Mouse (Mus musculus): ENCODE measurements around the gene Gm853. TPM values are rescaled to one million over a fixed set of nuclear protein-coding genes. Genes with fewer than 3 reads are reported as not detected.
A peak's percentile ranks its signal among the peaks of the same experiment; 100 is the strongest.

The Gm853 gene
- total and polyA plus RNA-seq, 2 experiments from 2014 or later: not detected

DNA sequence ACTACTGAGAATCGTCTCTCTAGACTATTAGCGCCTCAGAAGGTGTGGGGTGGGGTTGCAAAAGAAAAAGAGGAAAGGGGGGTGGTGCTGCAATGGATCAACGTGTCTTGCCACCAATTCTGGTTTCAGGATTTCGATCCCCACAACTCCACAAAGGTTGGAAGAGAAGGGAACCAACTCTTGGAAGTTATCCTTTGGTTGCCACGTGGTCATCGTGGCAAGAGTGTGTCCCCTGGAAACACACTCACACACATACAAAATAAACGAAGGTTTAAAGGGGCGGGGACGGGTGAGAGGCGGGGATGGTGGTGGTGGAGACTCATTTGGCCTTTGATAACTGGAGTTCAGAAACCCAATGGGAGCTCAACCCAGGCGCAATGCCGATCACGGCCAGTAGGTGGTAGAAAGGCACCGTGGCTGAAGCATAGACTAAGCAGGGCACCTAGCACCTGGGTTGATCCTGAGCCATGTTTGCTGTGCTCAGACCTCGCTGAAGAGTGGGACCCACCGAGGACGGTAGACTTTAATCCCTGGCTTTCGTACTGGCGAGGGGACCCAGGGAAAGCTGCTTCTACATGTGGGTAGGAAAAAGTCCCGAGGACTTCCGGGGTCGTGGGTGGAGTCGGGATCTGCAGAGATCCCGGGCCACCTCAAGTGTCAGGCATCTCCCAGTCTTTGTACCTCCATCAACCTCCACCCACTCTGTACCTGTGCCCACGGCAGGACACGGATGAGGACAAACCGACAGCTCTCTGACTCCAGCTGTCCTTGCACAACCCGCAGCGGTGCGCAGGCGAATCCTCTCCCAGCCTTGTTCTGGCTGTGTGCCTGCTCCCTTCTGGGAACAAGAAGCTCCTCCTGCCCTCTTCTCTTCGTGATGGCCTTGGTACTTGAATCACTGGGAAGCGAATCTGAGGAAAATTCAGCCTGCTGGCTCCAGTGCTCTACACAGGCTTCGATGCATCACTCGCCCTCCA is 23.2 kb downstream of the Gm853 start:
- Histone ChIP-seq H3K27me3 (ENCODE audit: control insufficient read depth, insufficient read depth, low read length) (peaks cover 25% of the 10 kb centered on the region; the same call in 1 of the 2 replicates), H3K27ac (ENCODE audit: low read depth) (no peak overlapping the region), H3K36me3 (replicated peaks; ENCODE audit: control insufficient read depth, insufficient read depth, low read length) (no peaks in the 10 kb centered on the region), H3K4me2 (ENCODE audit: low read depth, low read length) (peak overlapping the region; percentile 69), H3K4me1 (ENCODE audit: control insufficient read depth, insufficient read depth) (no peaks in the 10 kb centered on the region), H3K4me3 (ENCODE audit: low read depth, low read length) (peak overlapping the region; percentile 38), H3K9me3 (replicated peaks; ENCODE audit: control insufficient read depth, low read length) (no peaks in the 10 kb centered on the region), H3K9ac (replicated peaks; ENCODE audit: low read depth, low read length) (no peak overlapping the region)
- peak; percentile 94 for TF ChIP-seq CTCF (IDR thresholded peaks at IDR 0.05; ENCODE audit: low read depth)
- no peak for TF ChIP-seq EP300 (IDR thresholded peaks at IDR 0.05; ENCODE audit: low read depth)
- DNase-seq (ENCODE audit: low spot score) (peak; percentile 65), ATAC-seq (ENCODE audit: insufficient read depth, low read depth) (peak; percentile 72)
- WGBS: 14% methylated on average over 35 of the region's 35 CpGs

DNA sequence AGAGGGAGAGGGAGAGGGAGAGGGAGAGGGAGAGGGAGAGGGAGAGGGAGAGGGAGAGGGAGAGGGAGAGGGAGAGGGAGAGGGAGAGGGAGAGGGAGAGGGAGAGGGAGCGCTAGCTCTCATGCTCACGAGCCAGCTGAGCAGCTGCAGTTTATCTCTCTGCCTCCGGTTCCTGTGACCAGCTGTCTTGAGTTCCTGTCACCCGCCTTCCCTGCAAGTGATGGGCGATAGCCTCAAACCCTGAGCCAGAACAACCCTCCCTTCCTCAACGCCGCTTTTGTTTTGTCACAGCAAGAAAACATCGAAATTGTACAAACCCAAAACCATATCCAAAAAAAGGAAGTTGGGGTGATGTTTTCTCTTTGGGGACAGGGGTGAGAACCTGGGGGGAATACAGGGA is 25.7 kb downstream of the Gm853 start:
- Histone ChIP-seq H3K9ac (replicated peaks; ENCODE audit: low read depth, low read length) (no peak overlapping the region), H3K36me3 (replicated peaks; ENCODE audit: control insufficient read depth, insufficient read depth, low read length) (no peaks in the 10 kb centered on the region), H3K27me3 (ENCODE audit: control insufficient read depth, insufficient read depth, low read length) (peaks cover 25% of the 10 kb centered on the region; the same call in 1 of the 2 replicates), H3K27ac (ENCODE audit: low read depth) (no peak overlapping the region), H3K4me2 (ENCODE audit: low read depth, low read length) (no peak overlapping the region), H3K9me3 (replicated peaks; ENCODE audit: control insufficient read depth, low read length) (no peaks in the 10 kb centered on the region), H3K4me3 (ENCODE audit: low read depth, low read length) (no peak overlapping the region), H3K4me1 (ENCODE audit: control insufficient read depth, insufficient read depth) (no peaks in the 10 kb centered on the region)
- TF ChIP-seq EP300 (IDR thresholded peaks at IDR 0.05; ENCODE audit: low read depth) (no peak), CTCF (IDR thresholded peaks at IDR 0.05; ENCODE audit: low read depth) (no peak)
- ATAC-seq (ENCODE audit: insufficient read depth, low read depth): no peak
- DNase-seq (ENCODE audit: low spot score): no peak
- WGBS: 38% methylated on average over 8 of the region's 8 CpGs

DNA sequence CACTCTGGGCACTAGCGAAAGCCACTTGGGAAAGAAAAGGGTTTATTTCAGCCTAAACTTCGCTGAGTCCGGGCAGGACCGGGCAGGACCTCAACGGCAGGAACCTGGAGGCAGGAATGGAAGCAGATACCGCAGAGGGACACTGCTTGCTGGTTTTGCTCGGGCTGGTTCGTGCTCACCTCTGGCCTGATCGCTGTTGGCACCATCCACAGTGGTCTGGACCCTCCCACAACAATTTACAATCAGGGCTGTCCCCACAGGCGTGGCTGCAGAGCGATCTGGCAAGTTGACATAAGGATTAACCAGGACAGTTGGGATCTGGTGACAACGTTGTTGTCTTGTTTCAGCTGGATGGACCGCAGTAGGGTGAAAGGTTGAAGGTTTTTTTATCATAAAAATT is 26.3 kb downstream of the Gm853 start:
- no peak overlapping the region for H3K9ac ChIP-seq (replicated peaks; ENCODE audit: low read depth, low read length)
- no peak overlapping the region for H3K4me3 ChIP-seq (ENCODE audit: low read depth, low read length)
- H3K36me3 ChIP-seq (replicated peaks; ENCODE audit: control insufficient read depth, insufficient read depth, low read length): no peaks in the 10 kb centered on the region
- no peak overlapping the region for H3K4me2 ChIP-seq (ENCODE audit: low read depth, low read length)
- ATAC-seq (ENCODE audit: insufficient read depth, low read depth) (no peak), DNase-seq (ENCODE audit: low spot score) (no peak)
- WGBS: 69% methylated on average over 13 of the region's 13 CpGs
- no peaks in the 10 kb centered on the region for H3K4me1 ChIP-seq (ENCODE audit: control insufficient read depth, insufficient read depth)
- H3K27ac ChIP-seq (ENCODE audit: low read depth): no peak overlapping the region
- peaks cover 25% of the 10 kb centered on the region; the same call in 1 of the 2 replicates for H3K27me3 ChIP-seq (ENCODE audit: control insufficient read depth, insufficient read depth, low read length)
- no peaks in the 10 kb centered on the region for H3K9me3 ChIP-seq (replicated peaks; ENCODE audit: control insufficient read depth, low read length)
- TF ChIP-seq CTCF (IDR thresholded peaks at IDR 0.05; ENCODE audit: low read depth) (no peak), EP300 (IDR thresholded peaks at IDR 0.05; ENCODE audit: low read depth) (no peak)

DNA sequence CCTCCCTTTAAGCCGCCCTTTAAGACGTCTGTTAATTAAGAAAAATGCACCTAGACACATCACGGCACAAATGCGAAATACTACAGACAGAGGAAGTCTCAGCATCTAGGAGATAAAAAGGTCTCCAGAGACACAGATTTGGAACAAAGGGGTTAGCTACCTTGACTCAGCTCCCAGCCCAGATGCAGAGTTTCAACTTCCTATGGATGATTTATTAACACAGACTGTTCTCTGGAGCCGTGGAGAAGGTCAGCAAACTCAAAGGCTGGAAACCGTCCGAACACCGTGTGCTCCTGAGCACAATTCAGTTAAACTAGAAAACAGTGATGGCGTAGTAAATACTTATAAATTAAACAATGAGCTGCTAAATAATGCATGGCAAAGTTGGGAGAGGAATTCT is 29.9 kb downstream of the Gm853 start:
- no peak for DNase-seq (ENCODE audit: low spot score)
- 49% methylated on average over 9 of the region's 9 CpGs for WGBS
- Histone ChIP-seq H3K4me3 (ENCODE audit: low read depth, low read length) (no peak overlapping the region), H3K4me1 (ENCODE audit: control insufficient read depth, insufficient read depth) (no peaks in the 10 kb centered on the region), H3K36me3 (replicated peaks; ENCODE audit: control insufficient read depth, insufficient read depth, low read length) (no peaks in the 10 kb centered on the region), H3K27me3 (ENCODE audit: control insufficient read depth, insufficient read depth, low read length) (peaks cover 4% of the 10 kb centered on the region; the same call in 1 of the 2 replicates), H3K9me3 (replicated peaks; ENCODE audit: control insufficient read depth, low read length) (no peaks in the 10 kb centered on the region), H3K27ac (ENCODE audit: low read depth) (no peak overlapping the region), H3K4me2 (ENCODE audit: low read depth, low read length) (no peak overlapping the region), H3K9ac (replicated peaks; ENCODE audit: low read depth, low read length) (no peak overlapping the region)
- no peak for ATAC-seq (ENCODE audit: insufficient read depth, low read depth)
- no peak for TF ChIP-seq CTCF (IDR thresholded peaks at IDR 0.05; ENCODE audit: low read depth)
- TF ChIP-seq EP300 (IDR thresholded peaks at IDR 0.05; ENCODE audit: low read depth): no peak

DNA sequence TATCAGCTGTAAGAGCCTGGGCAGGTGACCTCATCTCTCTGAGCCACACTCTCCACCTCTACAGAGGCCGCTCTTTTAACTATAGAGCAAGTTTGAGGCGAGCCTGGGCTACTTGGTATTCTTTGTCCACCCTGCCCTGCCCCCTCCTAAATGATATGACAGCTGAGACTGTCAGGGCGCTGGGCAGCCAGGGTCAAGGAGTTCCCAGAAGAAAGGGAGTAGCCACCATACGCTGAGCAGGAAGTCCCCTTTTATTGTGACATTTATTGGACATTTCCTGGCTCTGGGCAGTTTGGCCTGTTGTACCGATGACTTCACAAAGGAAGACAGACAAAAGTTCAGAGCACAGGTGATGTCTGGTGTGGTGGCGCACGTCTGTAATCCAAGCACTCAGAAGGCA is 32.6 kb downstream of the Gm853 start:
- no peak; the same call in 1 of the 2 replicates for ATAC-seq (ENCODE audit: insufficient read depth, low read depth)
- H3K36me3 ChIP-seq (replicated peaks; ENCODE audit: control insufficient read depth, insufficient read depth, low read length): no peaks in the 10 kb centered on the region

More for the DNA sequence above, 32.6 kb downstream of the Gm853 start:
- no peaks in the 10 kb centered on the region for H3K4me1 ChIP-seq (ENCODE audit: control insufficient read depth, insufficient read depth)
- no peak for DNase-seq (ENCODE audit: low spot score)
- 57% methylated on average over 7 of the region's 7 CpGs for WGBS
- H3K9me3 ChIP-seq (replicated peaks; ENCODE audit: control insufficient read depth, low read length): no peaks in the 10 kb centered on the region
- H3K4me2 ChIP-seq (ENCODE audit: low read depth, low read length): no peak overlapping the region
- no peak overlapping the region for H3K9ac ChIP-seq (replicated peaks; ENCODE audit: low read depth, low read length)
- no peak overlapping the region; the same call in 1 of the 2 replicates for H3K27ac ChIP-seq (ENCODE audit: low read depth)
- no peaks in the 10 kb centered on the region; the same call in 1 of the 2 replicates for H3K27me3 ChIP-seq (ENCODE audit: control insufficient read depth, insufficient read depth, low read length)
- TF ChIP-seq EP300 (IDR thresholded peaks at IDR 0.05; ENCODE audit: low read depth) (peak; percentile 59; the same call in 1 of the 2 replicates), CTCF (IDR thresholded peaks at IDR 0.05; ENCODE audit: low read depth) (no peak)
- no peak overlapping the region for H3K4me3 ChIP-seq (ENCODE audit: low read depth, low read length)
